Mouse (Mus musculus): ENCODE measurements around the gene Snph.
"Not testable (repeated sequence)": the region's sequence is repeated elsewhere in the genome, so short reads cannot be mapped to it uniquely, and the experiment has no call there.

Snph gene

DNA sequence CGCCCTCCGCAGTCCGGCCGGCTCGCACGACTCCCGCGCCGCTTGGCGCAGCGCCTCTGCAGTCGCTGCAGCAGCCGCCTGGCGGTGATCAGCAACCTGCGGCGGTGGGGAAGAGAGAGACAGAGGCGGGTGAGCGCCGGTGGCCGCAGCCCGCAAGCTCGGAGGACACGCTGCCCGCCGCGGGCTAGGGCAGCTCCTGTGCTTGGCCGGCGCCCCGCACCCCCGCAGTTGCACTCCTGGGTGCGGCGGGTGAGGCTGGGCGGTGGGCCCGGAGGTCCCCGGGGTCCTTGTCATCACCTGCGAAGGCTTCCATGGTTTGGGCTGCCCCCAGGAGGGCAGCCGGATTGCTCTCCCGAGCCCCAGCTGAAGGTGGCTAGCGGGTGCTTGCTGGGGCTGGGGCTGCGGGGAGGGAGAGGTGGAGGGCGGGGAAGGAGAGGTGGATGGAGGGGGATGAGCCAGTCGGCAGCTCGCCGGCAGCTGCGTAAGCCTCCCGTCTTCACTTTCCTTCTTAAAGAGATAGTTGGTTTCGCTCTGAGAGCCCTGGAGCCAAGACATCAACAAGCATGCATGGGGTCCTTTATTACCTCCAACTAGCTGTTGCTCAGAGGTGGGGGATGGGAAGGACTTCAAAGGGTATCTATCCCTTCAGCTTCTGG, at the start of gene Snph:
Gene Snph (minus strand): TSS at position 435 of the 656 bp plus-strand sequence.
- peak; percentile 67 to 75 for DNase-seq

DNA sequence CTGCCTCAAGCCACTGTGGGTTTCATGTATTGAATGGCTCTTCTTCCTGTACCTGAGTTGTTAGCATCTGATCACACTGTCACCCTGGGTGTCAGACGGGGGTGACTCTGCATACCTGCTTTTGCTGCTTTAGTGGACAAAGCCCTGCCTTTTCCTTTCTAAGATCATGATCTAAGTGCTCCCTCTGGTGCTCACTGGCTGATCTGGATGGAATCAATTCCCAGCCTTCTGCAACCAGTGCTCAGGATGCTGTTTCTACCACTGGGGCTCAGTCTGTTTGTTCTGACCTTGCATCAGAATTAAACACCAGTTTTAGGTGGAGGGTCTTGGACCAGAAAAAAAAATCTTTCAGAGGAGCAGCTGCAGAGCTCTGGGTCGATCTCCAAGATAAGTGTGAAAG, 43.8 kb upstream of the Snph start:
- no peak for DNase-seq

DNA sequence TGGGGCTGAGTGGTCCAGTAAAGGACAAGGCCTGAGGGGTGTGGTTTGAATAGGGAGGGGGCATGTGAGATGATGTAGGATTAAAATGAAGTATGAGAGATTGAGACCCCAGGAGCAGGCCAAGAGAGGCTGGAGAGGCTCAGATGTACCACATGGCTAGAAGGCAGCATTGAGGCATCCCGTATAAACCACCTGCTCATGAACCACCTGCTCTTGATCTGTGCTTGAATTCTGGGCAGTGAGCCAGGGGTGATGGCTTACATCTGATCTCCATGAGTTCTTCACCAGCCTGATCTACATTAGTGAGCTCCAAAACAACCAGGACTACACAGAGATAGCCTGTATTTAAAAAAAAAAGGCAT, 38.6 kb upstream of the Snph start:
- DNase-seq = no peak

DNA sequence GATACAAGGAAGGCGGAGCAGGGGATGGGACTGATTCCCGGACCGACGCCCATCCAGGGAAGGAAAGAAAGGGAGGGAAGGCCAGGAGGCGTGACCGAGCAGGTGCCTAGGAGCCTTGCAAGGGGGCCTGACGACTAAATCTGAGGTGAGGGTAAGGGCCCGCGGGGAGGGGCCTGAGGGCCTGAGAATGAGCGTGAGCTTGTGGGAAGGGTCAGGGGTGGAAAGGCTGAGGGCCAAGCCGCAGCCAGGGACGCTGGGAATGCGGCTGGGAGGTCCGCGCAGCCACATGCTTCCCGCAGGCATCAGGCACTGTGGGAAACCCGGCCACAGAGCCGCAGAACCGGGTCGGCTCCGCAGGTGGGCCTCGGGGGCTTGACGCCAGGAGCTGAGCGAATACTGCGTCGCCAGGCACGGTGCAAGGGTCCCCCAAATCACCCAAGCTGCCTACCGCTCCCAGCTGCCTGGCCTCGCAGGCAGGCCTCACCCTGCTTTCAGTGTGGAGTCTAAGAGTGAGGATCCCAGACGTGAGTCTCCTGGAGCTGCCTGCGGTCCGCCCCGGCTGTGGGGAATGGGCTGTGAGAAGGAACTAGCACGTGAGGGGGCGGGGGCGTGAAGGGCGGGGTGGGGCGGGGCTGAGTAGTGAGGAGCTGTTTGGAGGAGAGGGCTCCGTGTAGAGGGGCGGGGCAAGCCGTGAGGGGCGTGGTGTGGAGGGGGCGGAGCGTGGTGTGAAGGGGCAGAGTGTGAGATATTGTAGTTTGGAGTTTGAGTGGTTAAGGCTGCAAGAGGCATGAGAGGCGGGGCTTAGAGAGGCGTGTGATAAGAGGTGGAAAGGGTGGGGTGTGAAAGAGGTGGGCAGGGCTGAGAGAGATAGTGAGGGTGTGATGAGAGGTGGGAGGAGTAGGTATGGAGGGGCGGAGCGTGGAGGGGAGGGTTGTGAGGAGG, 37.9 kb upstream of the Snph start:
- DNase-seq = no peak

DNA sequence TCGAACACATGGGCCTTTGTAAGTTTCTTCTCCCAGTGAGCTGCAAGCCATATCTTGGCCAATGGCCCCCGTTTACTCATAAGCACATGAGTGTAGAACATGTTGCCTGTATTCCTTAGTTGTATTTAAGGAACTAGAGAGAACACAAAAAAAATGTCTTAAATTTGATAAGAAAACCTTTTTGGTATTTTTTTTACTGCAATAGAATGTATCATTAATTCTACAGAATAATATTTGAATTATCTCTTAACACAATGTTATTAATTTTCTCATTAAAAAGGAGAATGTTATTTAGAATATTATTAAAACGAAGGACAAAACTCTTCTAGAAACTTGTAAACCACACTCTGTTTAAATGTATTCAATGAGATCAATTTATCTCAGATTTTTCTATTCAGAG, 36.0 kb upstream of the Snph start, which contains the start of gene Rad21l:
Gene Rad21l (minus strand): TSS at position 101 of the 400 bp plus-strand sequence.
- no peak for DNase-seq

DNA sequence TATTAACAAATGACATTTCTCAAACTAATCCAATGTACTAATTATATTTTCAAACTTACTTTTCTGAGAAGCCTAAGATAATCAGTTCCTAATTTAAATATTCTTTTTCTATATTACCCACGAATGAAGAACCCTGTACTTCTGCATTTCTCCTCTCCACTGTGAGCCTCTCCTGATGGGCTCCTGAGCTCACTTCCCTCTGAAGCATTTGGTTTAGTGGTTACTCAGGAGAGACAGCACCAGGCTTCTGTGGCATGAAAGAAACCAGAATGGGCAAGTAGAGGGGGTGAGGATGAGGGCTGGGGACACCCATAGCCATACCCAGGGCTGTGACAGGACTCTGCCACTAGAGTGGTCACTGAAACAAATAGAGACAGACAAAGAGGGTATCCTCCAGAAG, 19.7 kb upstream of the Snph start:
- no peak for DNase-seq

DNA sequence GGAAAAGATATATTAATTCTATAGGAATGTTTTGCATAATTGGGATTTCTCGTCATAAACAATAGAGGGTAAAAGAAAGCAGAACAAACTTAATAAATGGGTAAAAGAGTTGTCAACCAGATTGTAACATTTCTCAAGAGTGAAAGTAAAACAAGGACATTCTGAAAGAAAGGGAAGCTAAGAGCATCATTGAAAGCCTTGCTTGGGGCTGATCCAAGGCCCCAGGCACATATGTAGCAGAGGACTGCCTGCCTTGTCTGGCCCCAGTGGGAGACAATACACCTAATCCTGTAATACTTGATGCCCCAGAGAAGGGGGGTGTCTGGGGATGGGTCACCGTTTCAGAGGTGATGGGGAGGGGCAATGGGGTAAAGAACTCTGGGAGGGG, 3.6 kb upstream of the Snph start:
- no peak for DNase-seq

DNA sequence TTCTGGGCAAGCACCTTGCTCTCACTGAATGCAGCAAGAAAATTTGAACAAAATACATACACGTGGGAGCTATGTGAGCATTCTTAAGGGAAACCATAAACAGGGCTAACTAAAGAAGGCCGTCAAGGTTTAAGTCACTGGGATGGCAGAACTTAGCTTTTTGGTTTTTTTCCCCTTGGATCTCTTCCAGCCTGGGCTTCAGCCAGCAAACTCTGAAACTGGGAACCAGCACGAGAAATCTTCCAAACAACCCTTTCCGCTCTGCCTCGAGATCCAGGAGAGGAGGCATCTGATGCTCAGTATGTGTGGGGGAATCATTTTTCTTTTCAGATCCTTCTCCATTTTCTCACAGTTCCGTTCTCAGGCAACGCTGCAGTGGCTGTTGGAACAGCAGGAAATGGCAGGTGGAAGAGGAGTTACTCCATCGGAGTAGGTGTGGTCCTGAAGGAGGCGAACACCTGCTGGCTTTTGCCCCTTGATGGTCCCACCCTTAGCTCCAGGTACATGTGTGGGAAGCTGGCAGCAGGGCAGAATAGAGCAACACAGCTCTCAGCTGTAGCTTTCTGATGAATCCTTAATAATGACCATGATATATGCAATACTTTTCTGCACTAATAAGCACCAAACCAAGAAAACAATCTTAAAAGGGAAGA, 3.1 kb upstream of the Snph start:
- DNase-seq = no peak

DNA sequence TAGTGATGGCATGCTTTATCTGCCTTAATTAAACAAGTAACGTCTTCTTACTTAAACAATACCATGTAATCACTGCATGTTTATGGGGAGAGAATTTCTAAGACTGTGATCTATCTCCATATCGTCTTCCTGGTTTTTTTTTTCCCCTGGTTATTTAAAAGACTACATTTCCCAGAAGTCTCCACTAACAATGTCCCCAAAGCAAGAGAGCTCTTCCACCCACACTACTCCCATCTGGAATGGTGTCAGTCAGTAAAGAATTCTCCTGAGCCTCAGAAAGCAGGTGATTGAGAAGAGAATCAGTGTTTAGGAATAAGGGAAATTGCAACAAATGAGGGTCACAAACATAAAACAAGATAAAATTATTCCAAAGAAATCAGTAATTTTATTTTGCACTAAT, 2.5 kb upstream of the Snph start:
- no peak for DNase-seq

DNA sequence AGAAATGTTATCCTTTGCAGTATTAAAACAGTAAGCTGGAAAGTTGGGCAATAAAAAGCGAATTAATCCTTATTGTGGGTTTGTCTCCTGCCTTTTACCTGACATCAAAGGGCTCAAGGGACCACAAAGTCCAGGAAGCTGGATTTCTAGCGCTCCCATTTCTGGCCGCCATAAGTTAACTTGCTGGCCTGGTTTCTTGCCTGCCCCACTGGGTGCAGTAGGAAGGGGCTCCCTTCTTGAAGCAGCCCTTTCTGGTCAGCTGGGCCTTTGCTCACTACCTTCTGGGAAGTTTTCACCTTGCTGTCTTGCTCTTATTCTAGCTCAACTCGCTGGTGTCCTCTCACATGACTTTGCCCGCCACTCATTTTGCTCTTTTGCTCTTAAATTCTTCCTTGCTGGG, 589 bp upstream of the Snph start:
- no peak for DNase-seq

DNA sequence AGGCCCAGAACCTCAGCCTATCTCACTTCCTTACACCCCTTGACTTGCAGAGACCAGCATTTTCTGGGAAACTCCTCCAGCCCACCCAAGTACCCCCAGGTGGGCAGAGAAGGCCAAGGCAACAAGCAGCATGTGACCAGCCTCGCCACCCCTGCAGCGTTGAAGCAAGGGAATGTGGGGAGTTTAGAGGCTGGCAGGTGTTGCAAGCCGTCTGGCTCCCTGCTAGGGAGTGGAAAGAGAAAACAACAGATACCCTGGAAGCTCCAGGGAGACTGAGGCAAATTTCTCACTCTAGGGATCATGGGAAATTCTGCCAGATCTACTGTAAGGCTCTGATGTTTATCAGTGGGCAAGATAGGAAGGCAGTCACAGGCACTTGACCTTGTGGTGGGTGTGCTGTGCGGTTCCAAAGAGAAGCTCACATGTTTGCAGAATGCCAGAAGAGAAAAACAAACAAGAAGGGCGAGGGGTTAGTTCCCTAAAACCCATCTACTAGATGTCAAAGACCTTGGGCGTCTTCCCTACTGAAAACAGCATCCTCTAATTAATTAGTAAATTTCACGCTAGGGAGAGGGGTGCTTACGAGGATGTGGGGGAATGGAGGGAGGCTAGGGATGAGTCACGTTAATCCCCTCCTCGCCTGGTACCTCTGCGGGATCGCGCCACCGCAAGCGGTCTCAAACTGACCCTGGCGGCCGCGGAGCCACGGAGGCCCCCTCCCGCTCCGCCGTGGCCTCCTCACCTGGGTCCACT, 811 bp downstream of the Snph start:
- no peak for DNase-seq

DNA sequence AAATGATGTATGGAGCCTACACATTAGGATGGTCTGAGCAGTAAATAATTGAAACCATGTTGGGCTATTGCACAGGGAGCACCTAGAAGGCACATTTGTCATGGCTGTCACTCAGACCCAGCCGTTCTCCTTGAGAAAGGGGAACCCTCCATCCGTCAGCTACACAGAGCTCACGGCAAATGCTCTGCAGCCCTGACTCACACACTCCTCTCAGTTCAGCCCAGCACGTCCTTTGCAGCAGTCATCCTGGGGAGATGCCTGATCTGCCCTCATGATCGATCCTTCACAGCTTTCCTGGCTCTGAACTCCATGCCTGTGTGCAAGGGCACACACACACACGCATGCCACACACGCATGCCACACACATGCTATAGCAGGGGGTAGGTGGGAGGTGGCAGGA, 3.1 kb downstream of the Snph start:
- no peak for DNase-seq

DNA sequence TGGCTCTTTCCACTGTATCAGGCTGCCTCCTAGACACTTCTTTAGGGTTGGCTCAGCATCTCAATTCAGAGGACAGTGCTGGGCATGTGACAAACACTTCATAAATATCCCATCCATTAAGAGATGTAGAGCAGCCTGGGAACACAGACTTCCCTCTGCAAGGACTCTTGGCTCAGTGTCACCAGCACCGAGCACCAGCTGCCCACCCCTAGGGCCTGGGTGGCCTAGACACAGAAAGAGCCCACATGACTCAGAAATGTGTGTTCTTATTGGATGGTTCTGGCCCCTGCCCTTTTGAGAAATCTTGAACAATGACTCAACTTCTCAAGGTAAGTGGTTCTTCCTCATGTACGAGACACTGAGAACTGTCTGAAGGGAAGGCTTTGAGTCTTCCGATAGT, 4.4 kb downstream of the Snph start:
- DNase-seq = no peak

DNA sequence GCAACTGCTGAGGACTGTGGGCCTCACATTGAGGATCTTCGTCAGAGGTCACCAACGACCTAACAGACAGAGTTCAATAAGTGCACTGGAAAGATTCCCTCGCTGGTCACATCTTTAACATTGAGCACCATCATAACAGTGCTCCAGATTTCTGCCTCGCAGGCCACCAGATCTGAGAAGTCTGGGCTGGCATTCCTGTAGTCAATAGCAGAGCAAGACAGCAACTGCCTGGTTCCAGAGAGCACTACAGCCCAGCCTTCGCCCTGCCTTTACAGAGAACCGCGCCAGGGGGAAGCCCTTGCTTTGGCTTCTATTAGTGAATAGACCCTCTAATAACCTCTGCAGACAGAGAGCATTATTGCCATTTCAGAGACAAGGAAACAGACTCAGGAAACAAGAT, 6.1 kb downstream of the Snph start:
- no peak for DNase-seq

DNA sequence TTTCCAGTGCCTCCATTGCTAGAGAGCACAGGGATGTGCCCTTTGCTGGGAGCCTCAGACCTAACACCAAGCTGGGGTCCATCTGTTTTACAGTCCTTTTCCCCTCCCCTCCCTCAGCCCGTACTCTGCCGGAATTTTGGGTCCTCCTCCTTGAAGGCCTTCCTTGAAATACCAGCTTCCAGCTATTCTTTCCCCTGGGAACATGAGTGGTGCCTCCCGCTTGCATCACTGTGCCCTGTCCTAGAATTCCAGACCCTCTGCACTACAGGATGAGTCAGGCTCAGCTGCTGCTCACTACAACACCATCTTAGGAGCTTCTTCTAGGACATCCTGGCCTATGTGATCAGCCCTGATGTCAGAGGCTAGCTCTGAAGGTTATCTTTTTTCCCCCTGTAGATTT, 8.6 kb downstream of the Snph start:
- DNase-seq = no peak

DNA sequence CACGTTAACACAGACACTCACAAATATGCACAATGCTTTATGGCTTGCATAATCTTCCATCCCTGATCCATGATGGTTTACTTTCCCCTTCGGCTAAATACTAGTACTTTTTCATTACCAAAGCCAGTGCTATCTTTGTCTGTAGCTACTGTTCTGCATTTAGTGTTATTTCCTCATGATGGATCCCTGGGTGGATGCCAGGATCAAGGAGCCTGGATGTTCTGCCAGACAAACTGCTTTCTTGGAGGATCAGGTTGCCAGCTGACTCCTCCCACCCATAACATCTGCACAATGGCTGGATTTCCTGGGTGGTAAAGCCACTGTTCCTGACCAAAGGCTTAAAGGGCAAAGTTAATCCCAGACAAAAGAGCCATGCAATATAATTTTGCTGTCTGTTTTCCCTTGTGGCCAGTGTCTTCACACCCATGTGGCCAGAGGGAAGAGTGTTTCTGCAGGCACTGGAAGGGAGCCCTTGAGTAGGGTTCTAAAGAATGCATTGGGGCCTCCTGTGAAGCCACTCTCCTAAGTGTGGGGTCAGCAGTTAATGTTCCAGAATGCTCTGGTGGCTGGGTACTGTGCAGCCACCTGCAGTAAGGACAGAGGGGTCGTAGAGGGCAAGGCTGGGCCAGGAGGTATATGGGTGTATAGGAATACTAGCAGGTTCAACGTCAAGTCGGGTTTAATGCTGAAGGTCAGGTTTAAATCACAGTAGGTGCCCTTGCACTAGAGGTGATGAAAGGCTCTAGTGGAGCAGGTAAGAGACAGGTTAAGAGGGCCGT, 15.7 kb downstream of the Snph start:
- DNase-seq = peak; percentile 13 to 21

DNA sequence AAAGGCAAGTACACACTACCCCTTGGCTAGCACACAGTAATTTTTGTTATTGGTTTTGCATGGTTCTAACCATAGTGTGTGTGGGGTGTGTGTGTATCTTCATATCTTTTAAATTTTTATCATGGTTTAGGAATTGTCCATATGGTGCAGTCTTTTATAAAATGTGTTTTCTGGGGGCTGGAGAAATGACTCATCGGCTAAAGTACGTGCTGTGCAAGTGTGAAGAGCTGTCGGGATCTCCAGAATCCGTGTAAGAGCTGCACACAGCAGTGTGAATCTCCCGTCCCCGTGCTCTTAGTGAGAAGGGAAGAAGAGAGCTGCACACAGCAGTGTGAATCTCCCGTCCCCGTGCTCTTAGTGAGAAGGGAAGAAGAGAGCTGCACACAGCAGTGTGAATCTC, 16.6 kb downstream of the Snph start:
- DNase-seq = not testable (repeated sequence)

DNA sequence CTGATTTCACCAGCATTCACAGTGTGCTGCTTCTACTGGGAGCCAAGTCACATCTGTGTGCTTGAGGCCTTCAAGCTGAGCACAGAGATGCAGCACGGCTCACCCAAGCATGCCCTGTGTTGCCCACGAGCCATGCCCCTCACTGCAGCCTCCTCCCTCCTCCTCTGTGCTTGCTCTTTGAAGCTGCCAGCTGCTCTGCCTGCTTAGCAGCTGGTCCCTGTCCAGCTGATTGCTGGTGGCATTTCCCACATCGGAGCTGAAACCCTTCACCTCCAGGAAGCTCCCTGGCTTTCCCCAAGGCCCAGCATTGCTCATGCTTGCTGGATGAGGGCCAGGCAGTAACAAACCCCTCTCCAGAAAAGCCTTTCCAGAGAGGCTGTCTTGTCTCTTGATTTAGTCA, 22.4 kb downstream of the Snph start:
- no peak for DNase-seq

DNA sequence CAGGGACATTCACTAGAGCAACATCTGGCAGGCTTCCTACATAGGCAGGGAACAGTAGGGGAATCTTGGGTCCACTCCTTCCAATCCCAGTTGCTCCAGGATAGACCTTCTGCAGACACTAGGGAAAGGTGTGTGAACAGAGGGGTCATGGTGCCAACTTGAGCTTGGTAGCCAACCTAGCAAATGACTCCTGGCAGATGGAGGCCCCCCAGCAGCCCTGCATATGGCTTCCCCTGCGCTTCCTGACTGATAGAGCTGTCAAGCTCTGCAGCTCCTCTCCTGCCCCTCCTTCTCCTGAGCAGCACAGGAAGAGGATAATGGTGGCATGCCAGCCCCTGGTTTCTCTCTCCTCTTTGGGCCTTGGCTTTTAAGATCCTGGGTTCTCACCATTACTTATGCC, 24.0 kb downstream of the Snph start:
- DNase-seq = no peak

DNA sequence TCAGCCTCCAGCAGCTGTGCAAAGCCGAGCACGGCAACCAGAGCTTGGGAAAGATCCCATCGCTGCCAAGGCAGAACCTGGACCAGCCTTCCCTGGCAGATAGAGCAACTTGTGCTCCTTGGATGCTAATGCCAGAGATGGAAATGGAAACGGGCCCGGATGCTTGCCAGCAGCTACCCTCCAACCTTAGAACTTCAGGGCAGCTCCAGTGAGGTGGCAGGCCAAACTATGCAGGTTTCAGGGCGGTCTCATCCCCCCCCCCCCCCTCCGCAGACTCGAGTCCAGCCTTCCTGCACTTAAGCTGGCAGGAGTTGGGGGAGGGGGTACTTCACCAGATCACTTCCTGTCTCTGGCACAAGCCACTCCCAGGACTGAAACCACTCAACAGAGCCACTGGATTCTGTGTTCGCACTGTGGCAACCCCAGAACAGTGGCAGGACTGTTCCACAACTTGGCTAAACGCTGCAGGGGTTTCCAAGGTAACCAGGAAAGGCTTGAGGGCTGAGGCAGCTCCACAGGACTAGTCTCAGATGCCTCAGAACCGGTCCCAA, 26.9 kb downstream of the Snph start:
- no peak for DNase-seq

DNA sequence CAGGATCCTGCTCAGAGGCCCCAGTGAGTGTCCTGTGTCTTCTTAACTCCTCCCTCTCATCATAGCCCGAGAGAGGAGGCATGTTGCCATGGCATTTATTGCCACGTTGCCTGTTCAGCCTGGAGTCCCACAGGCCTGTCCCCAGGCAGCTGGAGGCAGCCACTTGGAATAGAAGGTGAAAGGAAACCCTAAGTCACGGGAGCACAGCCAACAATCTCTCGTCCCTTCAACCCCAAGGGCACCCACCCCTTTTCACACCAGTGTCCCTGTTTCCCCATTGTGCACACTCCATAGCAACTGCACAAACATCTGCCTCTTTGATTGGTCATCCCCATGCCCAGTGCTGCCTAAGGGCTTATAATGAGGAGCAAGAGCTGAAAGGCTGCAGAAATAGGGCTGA, 28.8 kb downstream of the Snph start:
- DNase-seq = no peak

DNA sequence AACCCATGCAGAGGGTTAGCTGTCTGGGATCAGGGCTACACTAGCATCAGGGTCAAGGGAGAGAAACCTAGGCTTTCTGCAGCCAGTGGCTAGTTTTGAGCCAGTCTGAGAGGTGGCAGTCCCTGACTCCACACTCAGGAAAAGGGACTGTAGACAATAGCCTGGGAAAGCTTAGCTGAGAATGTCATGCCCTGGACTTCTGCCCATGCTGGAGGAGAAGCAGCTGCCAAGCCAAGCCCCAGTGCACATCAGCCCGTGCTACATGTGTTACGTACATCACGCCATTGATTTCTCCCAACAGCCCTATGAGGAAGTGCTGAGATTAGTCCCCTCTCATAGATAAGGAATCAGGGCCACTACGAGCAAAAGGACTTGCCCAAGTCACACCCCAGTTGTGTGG, 30.3 kb downstream of the Snph start:
- no peak for DNase-seq
